Mouse (Mus musculus): Measurements from ENCODE around the gene Gm15294. TPM values are rescaled to one million over a fixed set of nuclear protein-coding genes. Genes with fewer than 3 reads are reported as not detected.

Gm15294 gene
- total RNA-seq (2021), result not detected
- long read RNA-seq, experiment 1, result 0 reads
- long read RNA-seq, experiment 2, result 0 reads

DNA sequence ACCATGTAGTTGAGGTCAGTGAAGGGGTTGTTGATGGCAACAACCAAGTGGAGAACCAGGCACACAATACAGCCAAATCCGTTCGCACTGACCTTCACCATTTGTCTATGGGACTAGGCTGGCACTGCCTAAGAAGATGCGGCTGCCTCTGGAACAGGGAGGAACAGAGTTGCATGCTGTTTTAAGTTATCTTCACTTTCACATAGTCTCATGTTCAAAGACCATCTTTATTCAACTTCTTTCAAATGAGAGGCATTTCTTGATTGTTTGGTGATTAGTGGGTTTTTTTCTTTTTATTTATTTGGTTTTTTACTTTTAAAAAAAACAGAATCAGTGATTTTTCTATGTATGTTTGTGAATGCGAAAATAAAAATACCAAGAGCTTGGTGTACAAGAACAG is at the start of gene Gm15294:
Gene Gm15294 (minus strand): TSS at position 101 of the 400 bp plus-strand sequence.
- DNase-seq (ENCODE audit: low spot score in 2 of 2), result no peak

DNA sequence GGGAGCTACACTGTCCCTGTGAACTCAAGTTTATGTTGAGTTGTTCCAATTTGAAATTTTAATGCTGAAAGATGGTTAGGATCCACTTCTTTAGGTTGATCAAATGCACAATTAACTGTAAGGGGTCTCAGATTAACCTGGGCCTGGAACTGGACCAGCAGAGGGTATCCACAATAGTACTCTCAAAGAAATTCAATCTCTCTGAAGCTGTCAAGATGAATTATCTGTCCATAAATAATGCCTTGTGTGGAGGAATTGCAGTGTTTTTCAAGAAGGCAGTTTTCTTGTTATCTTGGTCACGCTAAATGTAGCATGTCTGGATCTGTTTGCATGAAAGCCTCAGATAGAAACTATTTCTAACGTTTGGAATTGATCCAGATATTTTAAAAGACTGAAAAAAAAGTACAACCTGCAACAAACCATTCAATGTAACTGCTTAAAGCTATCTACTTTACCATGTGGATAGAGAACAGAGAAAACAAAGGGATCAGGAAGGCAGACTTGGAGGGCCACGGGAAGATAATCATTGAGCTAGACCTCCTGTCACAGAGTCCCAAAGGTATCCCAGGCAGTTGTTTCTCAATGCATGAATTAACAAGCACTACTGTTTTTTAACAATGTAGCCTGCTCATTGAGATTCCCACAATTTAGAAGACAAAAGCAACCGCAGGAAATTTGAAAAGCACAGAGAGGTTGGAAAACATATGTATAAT is 9.5 kb upstream of the Gm15294 start:
- DNase-seq (ENCODE audit: low spot score in 2 of 2), result no peak

DNA sequence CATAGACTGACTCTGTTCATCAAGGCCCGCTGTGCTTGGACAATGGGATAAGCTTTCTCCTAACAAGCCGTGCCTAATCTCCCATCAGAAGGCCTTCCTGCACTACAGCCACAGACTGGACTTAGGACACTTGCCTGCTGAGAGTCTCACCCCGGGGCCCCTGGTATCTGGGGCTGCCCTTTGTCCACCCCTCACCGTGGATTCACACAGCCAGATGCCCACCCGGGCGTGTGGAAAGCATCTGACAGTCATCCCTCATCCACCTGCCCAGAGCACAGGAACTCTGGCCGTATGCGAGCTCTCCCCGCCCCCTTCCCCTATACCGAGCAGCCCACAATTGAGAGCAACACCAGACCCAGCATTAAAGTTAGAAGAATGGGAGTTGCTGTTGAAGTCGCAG is 1.0 kb downstream of the Gm15294 start:
- no peak for DNase-seq (ENCODE audit: low spot score in 2 of 2)

DNA sequence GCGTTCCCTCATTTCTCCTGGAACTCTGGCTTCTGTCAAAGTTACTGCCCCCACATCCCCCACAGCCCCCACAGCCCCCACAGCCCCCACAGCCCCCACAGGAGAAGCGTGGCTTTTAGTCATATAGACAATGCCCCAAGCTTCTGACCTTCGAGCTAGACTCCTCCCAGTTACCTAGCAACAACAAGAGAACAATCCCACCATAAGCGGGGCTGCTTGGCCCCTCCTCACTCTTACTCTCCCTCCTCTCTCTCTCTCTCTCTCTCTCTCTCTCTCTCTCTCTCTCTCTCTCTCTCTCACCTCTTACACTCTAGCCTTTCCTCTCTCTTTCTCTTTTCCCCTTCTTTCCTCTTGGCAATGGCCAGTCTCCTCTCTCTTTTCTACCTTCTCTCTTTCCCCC is 1.4 kb downstream of the Gm15294 start:
- DNase-seq (ENCODE audit: low spot score in 2 of 2), result no peak

DNA sequence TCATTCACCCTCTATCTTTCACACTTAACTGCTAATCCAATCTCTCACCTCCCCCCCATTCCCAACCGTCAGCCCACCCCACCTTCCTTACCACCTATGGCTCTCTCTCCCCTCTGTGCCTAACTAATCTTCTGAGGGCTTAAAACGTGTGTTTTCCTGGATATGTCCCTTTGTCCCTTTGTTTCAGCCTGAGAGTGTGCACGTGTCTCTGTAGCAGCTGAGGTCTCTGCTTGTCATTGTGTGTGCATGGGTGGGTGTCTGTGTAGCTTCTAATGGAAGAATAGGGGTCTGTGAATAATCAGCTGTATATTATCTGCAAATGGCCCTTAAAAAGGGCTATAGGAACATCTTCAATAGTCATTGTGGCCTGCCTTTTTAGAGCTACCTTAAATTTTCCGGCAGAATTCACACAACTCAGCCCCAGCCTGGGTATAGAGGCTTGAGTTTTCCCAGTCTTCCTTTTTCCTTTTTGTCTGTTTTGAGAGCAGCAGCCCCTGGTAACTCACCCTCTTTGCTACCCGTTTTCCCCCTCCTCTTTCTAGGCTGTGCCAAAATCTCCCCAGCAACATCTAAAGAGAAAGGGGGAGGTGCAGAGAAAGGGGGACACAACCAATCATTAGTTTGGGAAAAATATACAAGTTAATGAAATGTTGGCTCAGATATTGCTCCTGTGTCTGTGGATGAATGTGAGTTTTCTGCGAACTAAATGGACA is 19.2 kb downstream of the Gm15294 start:
- DNase-seq (ENCODE audit: low spot score in 2 of 2), result no peak

Other genes starting within 250 kb of the Gm15294 start
- under 1 TPM in 1 of 2 experiments, not detected in 1; 0.05 TPM for gene Irs4, start 150.0 kb downstream of the Gm15294 start, total RNA-seq (2021)

Measured in gastrocnemius, postnatal 4 days (tissue).